Mouse (Mus musculus): ENCODE results near the gene Zfp36l1. TPM values are rescaled to one million over a fixed set of nuclear protein-coding genes. Genes with fewer than 3 reads are reported as not detected.

Zfp36l1 gene
- polyA plus RNA-seq (2015; fragmentation: Nextera tagmentation; extraction: Ambion mirVana): 63.4 and 69.7 TPM in 2 replicates

- DNase-seq (ENCODE audit: low spot score): peak; percentile 97
These were observed at the start of gene Zfp36l1 for GRCm38 (mm10) chr12:80112852-80113551. Zfp36l1 (minus strand) TSS chr12:80113013.

DNA sequence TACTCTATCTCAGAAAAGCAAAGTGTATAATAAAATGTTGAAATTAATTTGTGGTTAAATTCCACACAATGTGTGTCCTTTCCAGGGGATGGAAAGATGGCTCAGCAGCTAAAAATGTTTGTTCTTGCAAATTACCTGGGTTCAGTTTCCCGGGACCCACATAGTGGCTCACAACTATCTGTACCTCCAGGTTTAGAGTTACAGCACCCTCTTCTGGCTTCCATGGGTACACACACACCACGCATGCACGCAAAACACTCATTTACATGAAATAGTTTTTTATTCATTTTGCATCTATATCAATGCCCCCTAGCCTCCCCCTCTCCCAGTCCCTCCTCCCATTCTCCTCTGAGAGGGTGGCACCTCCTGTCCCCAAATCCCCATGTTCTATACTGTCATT lies 49.6 kb upstream of the Zfp36l1 start:
- DNase-seq (ENCODE audit: low spot score): no peak

GRCm38 (mm10) chr12:80157675-80158074 lies 44.9 kb upstream of the Zfp36l1 start:
- DNase-seq (ENCODE audit: low spot score): peak; percentile 48

DNA sequence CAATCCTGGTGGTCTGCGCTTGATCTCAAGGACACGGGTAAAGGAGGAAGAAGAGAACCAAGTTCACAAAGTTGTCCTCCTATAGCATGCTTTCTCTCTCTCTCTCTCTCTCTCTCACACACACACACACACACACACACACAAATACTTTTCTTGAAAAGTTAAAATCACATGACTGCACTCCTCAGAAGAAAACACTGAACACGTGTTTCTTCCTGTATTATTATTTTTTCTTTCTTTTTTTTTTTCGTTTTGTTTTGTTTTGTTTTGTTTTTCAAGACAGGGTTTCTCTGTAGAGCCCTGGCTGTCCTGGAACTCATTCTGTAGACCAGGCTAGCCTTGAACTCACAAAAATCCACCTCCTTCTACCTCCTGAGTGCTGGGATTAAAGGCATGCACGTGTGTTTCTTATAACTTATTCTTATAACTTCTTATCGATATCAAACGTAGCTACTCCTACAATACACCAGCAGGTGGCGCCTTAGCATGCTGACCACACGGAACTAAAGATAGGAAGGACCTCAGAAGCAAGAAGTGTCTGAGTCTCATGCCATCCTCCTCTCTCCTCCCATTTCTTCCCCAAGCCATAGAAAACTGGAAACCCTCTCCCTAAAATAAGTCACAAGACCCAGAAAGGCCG lies 41.0 kb upstream of the Zfp36l1 start:
- DNase-seq (ENCODE audit: low spot score): peak; percentile 61

- DNase-seq (ENCODE audit: low spot score): no peak
These were observed 40.3 kb upstream of the Zfp36l1 start for GRCm38 (mm10) chr12:80153078-80153477.

DNA sequence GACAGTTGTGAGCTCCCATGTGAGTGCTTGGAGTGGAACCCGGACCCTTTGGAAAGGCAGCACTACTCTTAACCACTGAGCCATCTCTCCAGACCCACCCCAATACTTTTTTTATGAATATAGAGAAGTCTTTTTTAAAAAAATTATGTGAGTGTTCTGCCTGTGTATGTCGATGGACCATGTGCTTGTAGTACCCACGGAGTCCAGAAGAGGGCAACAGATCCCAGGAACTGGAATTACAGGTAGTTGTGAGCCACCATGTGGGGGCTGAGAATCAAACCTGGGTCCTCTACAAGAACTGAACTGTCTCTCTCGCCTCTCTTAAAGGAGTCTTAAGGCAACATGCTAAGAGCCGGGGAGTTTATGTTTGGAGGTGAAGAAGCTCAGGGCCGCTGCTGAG lies 39.0 kb upstream of the Zfp36l1 start:
- DNase-seq (ENCODE audit: low spot score): peak; percentile 12

GRCm38 (mm10) chr12:80150624-80151023 lies 37.8 kb upstream of the Zfp36l1 start:
- DNase-seq (ENCODE audit: low spot score): peak; percentile 58

DNA sequence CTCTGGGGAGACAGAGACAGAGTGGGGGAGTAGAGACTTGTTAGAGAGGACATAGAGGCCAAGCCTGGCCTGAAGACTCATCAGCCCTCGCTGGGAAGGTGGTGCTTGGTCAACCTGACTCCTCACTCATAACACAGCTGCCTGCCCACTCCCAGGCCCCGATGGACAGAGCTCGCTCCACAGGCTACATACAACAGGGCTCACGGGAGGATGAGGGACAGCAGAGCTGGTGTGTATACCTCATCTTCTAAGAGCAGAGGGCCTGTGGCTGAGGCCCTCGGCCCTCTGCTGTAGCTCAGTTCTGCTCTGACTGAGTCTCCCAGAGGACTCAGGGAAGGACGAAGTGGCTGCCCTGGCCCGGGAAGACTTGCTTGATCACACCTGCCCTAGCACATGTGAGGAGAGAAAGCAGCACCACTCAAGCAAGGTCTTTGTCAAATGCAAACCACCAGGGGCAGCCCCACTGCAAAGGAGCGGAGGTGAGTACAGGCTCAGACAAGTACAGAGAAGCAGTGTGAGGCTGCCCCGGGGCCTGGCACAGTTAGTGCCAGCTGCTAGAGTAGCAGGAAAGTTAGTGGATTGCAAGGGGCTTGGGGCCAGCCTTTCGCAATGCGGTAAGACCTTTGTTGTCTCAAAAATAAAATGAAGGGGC lies 34.9 kb upstream of the Zfp36l1 start:
- no peak for DNase-seq (ENCODE audit: low spot score)

GRCm38 (mm10) chr12:80146227-80147223 lies 33.7 kb upstream of the Zfp36l1 start:
- peak; percentile 69 for DNase-seq (ENCODE audit: low spot score)

DNA sequence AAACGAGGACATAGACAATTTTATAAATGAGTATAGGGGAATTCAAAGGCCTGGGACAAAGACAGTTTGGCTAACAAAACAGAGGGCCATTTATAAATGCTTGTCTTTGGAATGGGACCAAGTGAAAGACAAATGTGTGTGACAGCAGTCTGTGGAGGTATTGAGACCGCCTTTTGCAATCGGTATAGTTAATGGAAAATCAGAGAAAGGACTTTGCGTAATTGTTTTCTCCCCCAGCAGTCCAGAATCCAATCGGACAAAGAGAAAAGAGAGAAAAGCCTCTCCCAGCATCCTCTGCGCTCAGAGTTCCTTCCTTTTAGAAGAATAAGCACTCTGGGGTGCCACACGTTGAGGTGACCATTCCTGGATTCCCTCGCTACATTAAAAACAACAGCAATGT lies 32.6 kb upstream of the Zfp36l1 start:
- no peak for DNase-seq (ENCODE audit: low spot score)

- DNase-seq (ENCODE audit: low spot score): no peak
These were observed 32.0 kb upstream of the Zfp36l1 start for GRCm38 (mm10) chr12:80144846-80145245.

DNA sequence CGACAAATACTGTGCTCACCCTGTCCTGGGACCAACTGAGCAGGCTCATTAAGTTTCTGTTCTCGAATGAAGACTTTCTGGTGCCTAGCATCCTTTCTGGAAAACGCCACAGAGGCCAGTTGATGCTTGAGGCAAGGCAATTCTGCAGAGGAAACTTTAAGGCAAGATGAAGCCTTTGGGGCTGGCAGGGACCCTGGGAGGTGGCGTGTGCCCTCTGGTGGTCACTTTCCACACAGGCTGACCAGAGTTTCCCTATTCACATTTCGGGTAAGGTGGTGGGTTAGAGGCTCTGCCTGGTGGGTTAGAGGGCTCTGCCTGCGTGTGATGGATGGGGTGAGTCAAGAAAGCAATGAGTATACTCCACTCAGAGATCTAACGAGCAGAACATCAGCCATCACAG lies 28.7 kb upstream of the Zfp36l1 start:
- DNase-seq (ENCODE audit: low spot score): peak; percentile 70

DNA sequence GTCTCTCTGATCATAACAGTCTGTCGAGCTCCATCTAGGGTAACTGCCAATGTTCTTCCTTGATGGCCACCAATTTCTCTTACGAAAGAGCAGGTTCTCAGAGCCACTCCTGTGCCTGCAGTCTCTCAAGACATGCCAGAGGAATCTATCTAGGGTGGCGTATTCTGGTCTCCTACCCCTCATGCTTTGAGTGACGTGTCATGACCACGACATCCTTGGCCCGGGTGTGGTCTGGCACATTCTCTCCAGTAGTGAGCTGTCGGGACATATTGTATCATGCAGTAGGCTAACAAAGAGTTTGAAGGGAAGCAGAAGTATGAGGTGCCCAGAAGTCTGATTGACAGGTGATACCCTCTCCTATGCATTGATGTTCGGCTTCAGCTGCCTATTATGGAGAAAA lies 28.2 kb upstream of the Zfp36l1 start:
- no peak for DNase-seq (ENCODE audit: low spot score)

DNA sequence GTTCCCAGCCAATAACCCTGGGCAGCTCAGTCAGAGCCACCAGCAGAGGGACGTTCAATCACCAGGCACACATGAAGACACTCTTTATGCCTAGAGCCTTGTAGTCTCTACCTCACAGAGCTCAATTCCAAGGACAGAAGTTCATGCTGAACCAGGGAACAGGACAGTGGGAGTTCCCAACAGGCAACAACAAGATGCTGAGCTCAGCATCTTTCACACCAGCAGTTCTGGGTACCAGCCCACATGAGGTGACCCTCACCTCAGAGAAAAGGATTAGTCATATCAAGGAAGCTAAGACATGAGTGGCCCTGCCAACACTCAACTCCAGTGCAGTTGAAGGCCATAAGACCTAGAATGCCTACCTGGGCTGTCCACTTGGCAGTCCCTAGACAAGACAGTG lies 24.9 kb upstream of the Zfp36l1 start:
- DNase-seq (ENCODE audit: low spot score): no peak

GRCm38 (mm10) chr12:80137246-80137645 lies 24.4 kb upstream of the Zfp36l1 start:
- no peak for DNase-seq (ENCODE audit: low spot score)

GRCm38 (mm10) chr12:80136264-80136930 lies 23.6 kb upstream of the Zfp36l1 start:
- DNase-seq (ENCODE audit: low spot score): no peak

DNA sequence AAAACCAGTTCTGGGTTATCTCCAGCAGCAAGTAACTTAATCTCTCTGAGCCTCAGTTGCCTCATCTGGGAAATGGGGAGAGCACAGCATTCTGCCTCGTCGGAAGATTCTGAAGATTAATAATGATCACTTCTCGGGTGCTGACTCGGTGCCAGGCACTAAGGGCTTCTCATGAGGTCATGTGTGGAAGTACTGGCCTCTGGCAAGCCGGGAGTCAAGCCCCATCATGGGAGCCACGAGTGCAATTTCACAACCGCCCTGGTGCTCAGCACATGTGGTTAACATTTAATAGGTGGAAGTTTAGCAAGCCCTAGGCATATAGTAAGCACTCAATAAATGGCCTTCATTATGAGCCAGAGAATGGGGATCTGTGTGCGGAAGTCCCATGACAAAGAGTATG lies 22.4 kb upstream of the Zfp36l1 start:
- no peak for DNase-seq (ENCODE audit: low spot score)

GRCm38 (mm10) chr12:80133011-80133545 lies 20.3 kb upstream of the Zfp36l1 start:
- DNase-seq (ENCODE audit: low spot score): peak; percentile 40

- DNase-seq (ENCODE audit: low spot score): peak; percentile 74
These were observed 19.6 kb upstream of the Zfp36l1 start for GRCm38 (mm10) chr12:80132250-80133003.

Measured in thymus, postnatal 0 days (tissue).